Mouse (Mus musculus) neural tube, embryonic 10.5 days (tissue): Measurements from ENCODE around the gene Prdm11.

ENCODE experiments used
- DNase-seq: peaks from one replicate; pipeline ENCODE4 v3.0.0-alpha.2; 2017; ENCODE audit warnings: low spot score; ENCODE audit errors: extremely low spot score

Gene Prdm11

GRCm38 (mm10) chr2:93045818-93046508, at the start of gene Prdm11:
Prdm11 (minus strand) TSS chr2:93046167.
- peak; percentile 82 for DNase-seq

- DNase-seq: no peak
Measured at GRCm38 (mm10) chr2:93092347-93092746, 46.4 kb upstream of the Prdm11 start.

GRCm38 (mm10) chr2:93091679-93092078, 45.7 kb upstream of the Prdm11 start:
- DNase-seq: no peak

- no peak for DNase-seq
Measured at GRCm38 (mm10) chr2:93089379-93090089, 43.6 kb upstream of the Prdm11 start.

- no peak for DNase-seq
Measured at GRCm38 (mm10) chr2:93088006-93088405, 42.0 kb upstream of the Prdm11 start.

- no peak for DNase-seq
Measured at GRCm38 (mm10) chr2:93085291-93086027, 39.5 kb upstream of the Prdm11 start.

GRCm38 (mm10) chr2:93084481-93084880, 38.5 kb upstream of the Prdm11 start:
- no peak for DNase-seq

- DNase-seq: no peak
Measured at GRCm38 (mm10) chr2:93083317-93083716, 37.4 kb upstream of the Prdm11 start.

GRCm38 (mm10) chr2:93082846-93083245, 36.9 kb upstream of the Prdm11 start:
- no peak for DNase-seq

GRCm38 (mm10) chr2:93080871-93081608, 35.1 kb upstream of the Prdm11 start:
- DNase-seq: no peak

- no peak for DNase-seq
Measured at GRCm38 (mm10) chr2:93079394-93079793, 33.4 kb upstream of the Prdm11 start.

- no peak for DNase-seq
Measured at GRCm38 (mm10) chr2:93076578-93076955, 30.6 kb upstream of the Prdm11 start.

- peak; percentile 80 for DNase-seq
Measured at GRCm38 (mm10) chr2:93075738-93076577, 30.0 kb upstream of the Prdm11 start.

GRCm38 (mm10) chr2:93071656-93072055, 25.7 kb upstream of the Prdm11 start:
- DNase-seq: peak; percentile 84

- no peak for DNase-seq
Measured at GRCm38 (mm10) chr2:93068942-93069341, 23.0 kb upstream of the Prdm11 start.

GRCm38 (mm10) chr2:93063347-93063746, 17.4 kb upstream of the Prdm11 start:
- no peak for DNase-seq

- no peak for DNase-seq
Measured at GRCm38 (mm10) chr2:93051873-93052272, 5.9 kb upstream of the Prdm11 start.

GRCm38 (mm10) chr2:93048601-93049323, 2.8 kb upstream of the Prdm11 start:
- DNase-seq: no peak

- DNase-seq: no peak
Measured at GRCm38 (mm10) chr2:93047491-93048050, 1.6 kb upstream of the Prdm11 start.

- no peak for DNase-seq
Measured at GRCm38 (mm10) chr2:93047036-93047435, 1.1 kb upstream of the Prdm11 start.
